Mouse (Mus musculus): ENCODE data around the gene Icam5.

GRCm38 (mm10) chr9:21027774-21028290 is 4.0 kb upstream of the Icam5 start:
- TF ChIP-seq CTCF (IDR thresholded peaks at IDR 0.05; ENCODE audit: extremely low read depth, insufficient read length, insufficient replicate concordance, low read depth, low read length) = no peak
- no peak for TF ChIP-seq POLR2A (IDR thresholded peaks at IDR 0.05; ENCODE audit: low read depth, low read length)

Data from small intestine, adult 2 months (tissue).